In the genomic region with DNA sequence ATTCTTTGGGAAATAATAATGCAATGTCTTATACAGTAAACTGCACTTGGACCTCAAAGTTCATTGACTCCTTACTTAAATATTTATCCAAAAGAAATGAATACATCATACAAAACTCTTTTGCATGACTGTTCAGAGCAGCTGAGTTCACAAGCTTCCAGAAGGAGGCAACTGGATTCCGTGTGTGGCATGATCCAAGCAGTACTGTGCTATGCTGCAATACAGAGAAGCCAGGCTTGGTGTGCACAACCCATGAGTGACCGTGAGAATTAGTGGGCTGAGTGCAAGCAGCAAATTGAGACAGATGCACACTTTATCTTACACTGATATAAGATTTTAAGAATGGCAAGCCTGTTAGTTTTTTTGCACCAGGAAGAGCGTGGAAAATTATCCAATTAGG, we compare ENCODE assay signal across 20 mouse cellular contexts.
DNase-seq lines count a peak whose midpoint lies in the region; ATAC-seq and TF ChIP-seq lines count a peak whose summit lies in the region.
"Had no signal": no experiment of that assay in that cellular context is flagged by ENCODE, and none has a peak within 500 bp of the region (broad histone marks: within the 10 kb centered on the region; RNA-seq: fewer than 3 reads in every experiment).

No protein-coding gene starts in this region.

- H3K4me1 ChIP-seq in liver, postnatal 0 days (ENCODE audit: insufficient read depth) = no peaks in the 10 kb centered on the region
- H3K4me1 ChIP-seq in lung, embryonic 14.5 days (ENCODE audit: insufficient read depth) = no peaks in the 10 kb centered on the region
- no peaks in the 10 kb centered on the region for H3K4me1 ChIP-seq in intestine, embryonic 15.5 days (replicated peaks)
- H3K4me1 ChIP-seq in intestine, embryonic 16.5 days (ENCODE audit: control insufficient read depth, insufficient read depth, low read length) = no peaks in the 10 kb centered on the region
- H3K4me1 ChIP-seq: embryonic facial prominence, embryonic 13.5 days; forebrain, embryonic 12.5 days had no signal

- H3K9ac ChIP-seq in liver, postnatal 0 days (replicated peaks) = no peak overlapping the region
- H3K9ac ChIP-seq in lung, embryonic 14.5 days = no peak overlapping the region
- no peak overlapping the region for H3K9ac ChIP-seq in intestine, embryonic 15.5 days
- no peak overlapping the region for H3K9ac ChIP-seq in intestine, embryonic 16.5 days (ENCODE audit: low read depth, low read length)
- H3K9ac ChIP-seq: embryonic facial prominence, embryonic 13.5 days; forebrain, embryonic 12.5 days had no signal

- H3K9me3 ChIP-seq in liver, postnatal 0 days (ENCODE audit: low read length) = no peaks in the 10 kb centered on the region
- no peaks in the 10 kb centered on the region for H3K9me3 ChIP-seq in lung, embryonic 14.5 days (ENCODE audit: low read depth, low read length)
- no peaks in the 10 kb centered on the region for H3K9me3 ChIP-seq in intestine, embryonic 15.5 days
- no peaks in the 10 kb centered on the region for H3K9me3 ChIP-seq in intestine, embryonic 16.5 days (ENCODE audit: control insufficient read depth, low read length)
- H3K9me3 ChIP-seq: embryonic facial prominence, embryonic 13.5 days; forebrain, embryonic 12.5 days had no signal

- H3K4me3 ChIP-seq in liver, postnatal 0 days (ENCODE audit: low read depth, low read length) = no peak overlapping the region
- H3K4me3 ChIP-seq in lung, embryonic 14.5 days (ENCODE audit: low read depth, low read length) = no peak overlapping the region
- H3K4me3 ChIP-seq in intestine, embryonic 15.5 days (replicated peaks) = no peak overlapping the region
- H3K4me3 ChIP-seq in intestine, embryonic 16.5 days (ENCODE audit: low read length) = no peak overlapping the region
- H3K4me3 ChIP-seq: embryonic facial prominence, embryonic 13.5 days; forebrain, embryonic 12.5 days had no signal

- peak; percentile 3 for DNase-seq in liver
- DNase-seq in liver, postnatal 0 days = no peak
- DNase-seq in lung, embryonic 14.5 days = peak; percentile 26
- no peak for DNase-seq in lung, postnatal 10 days
- DNase-seq in adrenal gland, postnatal 25 days = no peak
- DNase-seq in spleen, postnatal 10 days (ENCODE audit: low spot score in 2 of 2) = no peak
- DNase-seq: adrenal gland, adult 2 months; adrenal gland, postnatal 10 days; adrenal gland, postnatal 36 days; cerebellum, adult 11-12 months; cerebellum, adult 2 months; cerebellum, adult 9-10 months; cerebellum, postnatal 10 days; cerebellum, postnatal 25 days had no signal

- no peak for TF ChIP-seq CTCF in liver, postnatal 0 days (IDR thresholded peaks at IDR 0.05; ENCODE audit: low read depth)
- no peak for TF ChIP-seq CTCF in lung, embryonic 14.5 days (IDR thresholded peaks at IDR 0.05; ENCODE audit: low read depth)

- H3K36me3 ChIP-seq in liver, postnatal 0 days (replicated peaks; ENCODE audit: insufficient read depth, low read length) = no peaks in the 10 kb centered on the region
- H3K36me3 ChIP-seq in lung, embryonic 14.5 days (ENCODE audit: insufficient read depth) = no peaks in the 10 kb centered on the region
- H3K36me3 ChIP-seq in intestine, embryonic 15.5 days = no peaks in the 10 kb centered on the region
- no peaks in the 10 kb centered on the region for H3K36me3 ChIP-seq in intestine, embryonic 16.5 days (ENCODE audit: control insufficient read depth, insufficient read depth, low read length)
- H3K36me3 ChIP-seq: embryonic facial prominence, embryonic 13.5 days; forebrain, embryonic 12.5 days had no signal

- H3K27ac ChIP-seq in liver, postnatal 0 days (ENCODE audit: low read depth) = no peak overlapping the region
- H3K27ac ChIP-seq in lung, embryonic 14.5 days (ENCODE audit: low read depth) = no peak overlapping the region
- H3K27ac ChIP-seq in intestine, embryonic 15.5 days = no peak overlapping the region
- H3K27ac ChIP-seq in intestine, embryonic 16.5 days (ENCODE audit: low read length) = no peak overlapping the region; the same call in 1 of the 2 replicates
- H3K27ac ChIP-seq: embryonic facial prominence, embryonic 13.5 days; forebrain, embryonic 12.5 days had no signal

- no peaks in the 10 kb centered on the region for H3K27me3 ChIP-seq in liver, postnatal 0 days (ENCODE audit: insufficient read depth, low read length)
- no peaks in the 10 kb centered on the region for H3K27me3 ChIP-seq in lung, embryonic 14.5 days (ENCODE audit: insufficient read depth, low read length)
- H3K27me3 ChIP-seq in intestine, embryonic 15.5 days (replicated peaks) = no peaks in the 10 kb centered on the region
- H3K27me3 ChIP-seq in intestine, embryonic 16.5 days (replicated peaks; ENCODE audit: control insufficient read depth, insufficient read depth, low read length) = no peaks in the 10 kb centered on the region
- H3K27me3 ChIP-seq: embryonic facial prominence, embryonic 13.5 days; forebrain, embryonic 12.5 days had no signal

- H3K4me2 ChIP-seq in liver, postnatal 0 days (ENCODE audit: low read depth, low read length) = no peak overlapping the region
- no peak overlapping the region for H3K4me2 ChIP-seq in lung, embryonic 14.5 days
- no peak overlapping the region for H3K4me2 ChIP-seq in intestine, embryonic 15.5 days (replicated peaks)
- H3K4me2 ChIP-seq in intestine, embryonic 16.5 days (ENCODE audit: low read depth, low read length) = no peak overlapping the region
- H3K4me2 ChIP-seq: embryonic facial prominence, embryonic 13.5 days; forebrain, embryonic 12.5 days had no signal

- WGBS in liver, postnatal 0 days (ENCODE audit: insufficient replicate concordance) = 75% methylated on average over 3 of the region's 3 CpGs
- 54% methylated on average over 3 of the region's 3 CpGs for WGBS in lung, embryonic 14.5 days
- WGBS in intestine, embryonic 15.5 days = 49% methylated on average over 3 of the region's 3 CpGs
- WGBS in intestine, embryonic 16.5 days = 59% methylated on average over 3 of the region's 3 CpGs

- no peak for ATAC-seq in liver, postnatal 0 days
- no peak for ATAC-seq in lung, embryonic 14.5 days (ENCODE audit: insufficient read depth)
- peak; percentile 58; the same call in 1 of the 2 replicates for ATAC-seq in intestine, embryonic 15.5 days
- peak; percentile 79 for ATAC-seq in intestine, embryonic 16.5 days
- ATAC-seq: forebrain, embryonic 14.5 days; forebrain, embryonic 16.5 days had no signal

- no peak for TF ChIP-seq EP300 in liver, postnatal 0 days (IDR thresholded peaks at IDR 0.05; ENCODE audit: low read depth)

Comparison
In these comparisons a context has a peak if more than half of its experiments do, and no peak if none do; other contexts are left out.
1. DNase-seq: peak in liver (single experiment) and lung, embryonic 14.5 days (single experiment); none in liver, postnatal 0 days (single experiment), lung, postnatal 10 days (single experiment), adrenal gland, postnatal 25 days (single experiment) and spleen, postnatal 10 days (0 of 2).
2. ATAC-seq: peak in intestine, embryonic 15.5 days (single experiment) and intestine, embryonic 16.5 days (single experiment); none in liver, postnatal 0 days (single experiment) and lung, embryonic 14.5 days (single experiment).